Mouse (Mus musculus) 3134 (cell line): ENCODE measurements at regions not wholly inside any gene's neighbourhood (a gene's known extent, or its start where the extent isn't known, plus 50 kb on each side); places are given as distances from the start of the nearest gene placed in this dataset.
"Not testable (repeated sequence)": the region's sequence is repeated elsewhere in the genome, so short reads cannot be mapped to it uniquely, and the experiment has no call there.

ENCODE experiments used
- DNase-seq: peaks from one replicate; pipeline ENCODE4 v3.0.0-alpha.2; 2011; ENCODE audit warnings: low spot score; ENCODE audit not compliant: insufficient read length; ENCODE audit errors: extremely low read depth

- no peak for DNase-seq
Measured at GRCm38 (mm10) chr17:9258646-9259170, 163.2 kb upstream of the Gm17728 start.

- no peak for DNase-seq
Measured at GRCm38 (mm10) chr17:9268776-9269175, 153.1 kb upstream of the Gm17728 start.

GRCm38 (mm10) chr17:9278046-9278445, 143.8 kb upstream of the Gm17728 start:
- not testable (repeated sequence) for DNase-seq

- DNase-seq: no peak
Measured at GRCm38 (mm10) chr17:9279481-9279880, 142.4 kb upstream of the Gm17728 start.

GRCm38 (mm10) chr17:9281891-9282290, 140.0 kb upstream of the Gm17728 start:
- no peak for DNase-seq

- no peak for DNase-seq
Measured at GRCm38 (mm10) chr17:9282333-9283176, 139.3 kb upstream of the Gm17728 start.

GRCm38 (mm10) chr17:9286431-9286830, 135.4 kb upstream of the Gm17728 start:
- DNase-seq: no peak

GRCm38 (mm10) chr17:9286834-9287233, 135.0 kb upstream of the Gm17728 start:
- no peak for DNase-seq

GRCm38 (mm10) chr17:9287682-9288081, 134.2 kb upstream of the Gm17728 start:
- no peak for DNase-seq

- DNase-seq: no peak
Measured at GRCm38 (mm10) chr17:9291601-9292000, 130.3 kb upstream of the Gm17728 start.

- no peak for DNase-seq
Measured at GRCm38 (mm10) chr17:9292296-9292695, 129.6 kb upstream of the Gm17728 start.

GRCm38 (mm10) chr17:9296371-9296770, 125.5 kb upstream of the Gm17728 start:
- DNase-seq: no peak

- no peak for DNase-seq
Measured at GRCm38 (mm10) chr17:9298231-9298630, 123.6 kb upstream of the Gm17728 start.

- no peak for DNase-seq
Measured at GRCm38 (mm10) chr17:9301101-9301501, 120.8 kb upstream of the Gm17728 start.

GRCm38 (mm10) chr17:9308507-9308906, 113.4 kb upstream of the Gm17728 start:
- DNase-seq: no peak

- DNase-seq: no peak
Measured at GRCm38 (mm10) chr17:9322772-9323171, 99.1 kb upstream of the Gm17728 start.

- no peak for DNase-seq
Measured at GRCm38 (mm10) chr17:9328886-9329455, 92.9 kb upstream of the Gm17728 start.

GRCm38 (mm10) chr17:9357572-9358159, 64.2 kb upstream of the Gm17728 start:
- DNase-seq: no peak
